Mouse (Mus musculus) forebrain, embryonic 14.5 days (tissue): ENCODE measurements around the gene Stac3. TPM values are rescaled to one million over a fixed set of nuclear protein-coding genes. Genes with fewer than 3 reads are reported as not detected.

Experiments
- ATAC-seq: fragments of 200-750 bp; cut with Nextera tagmentation; 2 replicates; pipeline ENCODE4 v1.8.0; 2017; ENCODE audit warnings: mild to moderate bottlenecking, moderate library complexity
- DNase-seq: peaks from one replicate; pipeline ENCODE4 v3.0.0-alpha.2; 2015; ENCODE audit warnings: low spot score
- H3K27ac ChIP-seq: fragments of 300-500 bp; sonication (generic); 2 replicates; pipeline ENCODE4 v1.5.1; 2014; ENCODE audit warnings: low read depth, mild to moderate bottlenecking, control low read depth, low read length, moderate library complexity
- H3K27me3 ChIP-seq: fragments of 300-500 bp; sonication (generic); replicated peaks from 2 replicates; pipeline ENCODE4 v1.6.1; 2014; ENCODE audit warnings: low read length, control low read depth, mixed read lengths; ENCODE audit not compliant: control insufficient read depth, insufficient read depth
- H3K36me3 ChIP-seq: fragments of 300-500 bp; sonication (generic); 2 replicates; pipeline ENCODE4 v1.6.1; 2014; ENCODE audit warnings: low read length, control low read depth; ENCODE audit not compliant: control insufficient read depth, insufficient read depth
- H3K4me1 ChIP-seq: fragments of 300-500 bp; sonication (generic); 2 replicates; pipeline ENCODE4 v1.6.1; 2014; ENCODE audit warnings: antibody characterized with exemption, low read length, control low read depth; ENCODE audit not compliant: control insufficient read depth, insufficient read depth
- H3K4me2 ChIP-seq: fragments of 300-500 bp; sonication (generic); 2 replicates; pipeline ENCODE4 v1.6.1; 2014; ENCODE audit warnings: mild to moderate bottlenecking, control low read depth, low read length
- H3K4me3 ChIP-seq: fragments of 300-500 bp; sonication (generic); 2 replicates; pipeline ENCODE4 v1.5.1; 2014; ENCODE audit warnings: low read depth, low read length, control low read depth
- H3K9ac ChIP-seq: fragments of 300-500 bp; sonication (generic); 2 replicates; pipeline ENCODE4 v1.6.1; 2014; ENCODE audit warnings: mild to moderate bottlenecking, low read length, control low read depth, moderate library complexity
- H3K9me3 ChIP-seq: fragments of 300-500 bp; sonication (generic); replicated peaks from 2 replicates; pipeline ENCODE4 v1.6.1; 2016; ENCODE audit warnings: low read length, control low read depth, mixed read lengths; ENCODE audit not compliant: control insufficient read depth
- WGBS: fragments of 180-500 bp; shearing (Covaris S2); extraction: QIAGEN DNeasy Blood & Tissue Kit; methylation state at CpG from one replicate; pipeline ENCODE4 v1.1.7; 2014; 5-methylcytosine and 5-hydroxymethylcytosine counted together
- polyA plus RNA-seq: library from polyadenylated mRNA; unstranded; fragments of >200 nt; fragmentation: Nextera tagmentation; extraction: Ambion mirVana; gene quantifications from 2 replicates; pipeline ENCODE4 v1.2.1, GENCODE M21; 2014

Gene Stac3
- polyA plus RNA-seq, 1 experiment from 2014 or later: 0.41 TPM

DNA sequence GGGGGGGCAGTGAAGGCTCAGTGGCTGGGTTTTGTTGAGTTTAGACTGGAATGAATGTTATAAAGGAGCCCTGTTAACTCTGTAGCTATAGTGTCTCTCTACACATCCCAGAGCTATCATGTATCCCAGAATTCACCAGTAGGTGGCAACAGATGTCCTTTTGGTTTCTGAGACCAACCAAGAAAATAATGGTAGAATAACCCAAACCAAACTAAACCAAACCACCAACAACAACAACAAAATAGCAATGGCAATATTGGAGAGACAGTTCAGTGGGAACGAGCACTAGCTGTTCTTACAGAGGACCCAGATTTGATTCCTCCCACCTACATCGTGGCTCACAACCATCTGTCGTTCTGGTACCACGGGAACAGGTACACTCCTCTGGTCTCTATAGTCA is 22.4 kb upstream of the Stac3 start:
- no peaks in the 10 kb centered on the region for H3K9me3 ChIP-seq
- no peak overlapping the region for H3K9ac ChIP-seq
- H3K4me3 ChIP-seq: no peak overlapping the region
- H3K27me3 ChIP-seq: no peaks in the 10 kb centered on the region
- no peak overlapping the region for H3K27ac ChIP-seq
- no peaks in the 10 kb centered on the region for H3K4me1 ChIP-seq
- peaks cover 58% of the 10 kb centered on the region for H3K36me3 ChIP-seq
- ATAC-seq: no peak
- DNase-seq: peak; percentile 73
- 93% methylated on average over 4 of the region's 4 CpGs for WGBS
- no peak overlapping the region for H3K4me2 ChIP-seq

DNA sequence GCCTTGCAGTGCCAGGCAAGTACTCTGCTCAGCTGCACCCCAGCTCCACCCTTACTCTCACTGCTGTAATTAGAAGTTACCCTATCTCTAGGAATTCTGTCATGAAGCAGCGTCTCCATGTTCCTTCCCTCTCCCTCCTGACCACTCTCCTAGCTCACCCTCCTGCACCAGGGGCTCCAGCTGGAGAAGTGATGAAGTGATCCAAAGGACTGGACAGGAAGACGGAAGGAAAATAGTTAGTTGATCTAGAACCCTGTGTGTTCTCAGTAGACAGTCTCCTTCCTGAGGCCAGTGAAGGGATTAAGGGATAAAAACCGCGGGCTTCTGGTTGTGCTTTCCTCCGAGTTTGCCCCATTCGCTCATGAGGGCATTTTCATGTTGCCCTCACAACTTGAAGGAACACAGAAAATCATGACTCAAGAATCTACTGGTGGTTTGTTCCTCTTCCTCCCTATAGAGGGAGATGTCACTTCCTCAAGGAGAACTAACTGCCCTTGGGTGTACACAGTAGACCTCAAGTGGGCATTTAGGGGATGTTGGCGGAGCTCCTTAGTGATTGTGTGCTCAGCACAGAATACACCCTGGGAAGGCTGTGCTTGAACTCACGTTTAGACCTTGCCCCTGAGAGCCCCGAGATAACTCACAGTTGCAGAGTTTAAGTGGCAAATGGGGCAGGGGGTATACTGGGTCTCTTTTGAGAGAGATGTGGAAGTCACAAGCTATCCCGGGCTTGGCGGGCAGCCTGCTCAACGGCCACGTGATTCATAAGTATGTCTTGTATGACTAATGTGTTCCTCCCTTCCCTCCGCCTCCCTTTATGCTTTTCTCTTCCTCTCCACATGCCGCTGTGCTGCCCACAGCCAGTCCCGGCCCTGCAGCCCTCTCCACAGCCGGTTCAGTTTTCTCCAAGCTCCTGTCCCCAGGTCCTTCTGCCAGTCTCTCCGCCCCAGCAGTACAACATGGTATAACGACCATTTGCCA is 20.4 kb upstream of the Stac3 start:
- H3K36me3 ChIP-seq: peaks cover 63% of the 10 kb centered on the region
- H3K27ac ChIP-seq: no peak overlapping the region
- no peak for DNase-seq

DNA sequence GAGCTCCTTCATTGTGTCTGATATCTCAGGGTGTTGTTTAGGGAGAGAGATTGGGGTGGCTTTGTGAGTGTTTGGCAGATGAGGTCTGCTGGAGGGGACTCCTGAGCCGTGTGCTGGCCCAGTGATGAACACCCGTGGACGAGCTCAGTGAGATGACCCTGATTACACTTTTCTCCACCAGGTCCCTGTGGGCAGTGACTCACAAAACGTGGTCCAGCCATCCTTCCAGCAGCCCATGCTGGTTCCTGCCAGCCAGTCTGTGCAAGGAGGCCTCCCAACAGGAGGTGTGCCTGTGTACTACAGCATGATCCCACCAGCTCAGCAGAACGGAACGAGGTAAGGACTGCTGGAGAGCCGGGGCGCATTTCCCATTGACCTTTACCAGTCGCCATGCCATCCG is 16.3 kb upstream of the Stac3 start:
- Histone ChIP-seq H3K9me3 (no peaks in the 10 kb centered on the region), H3K4me3 (no peak overlapping the region), H3K9ac (no peak overlapping the region), H3K4me1 (no peaks in the 10 kb centered on the region), H3K27me3 (no peaks in the 10 kb centered on the region), H3K27ac (no peak overlapping the region), H3K4me2 (no peak overlapping the region), H3K36me3 (peaks cover 75% of the 10 kb centered on the region)
- DNase-seq (no peak), ATAC-seq (no peak)
- WGBS: 92% methylated on average over 10 of the region's 10 CpGs

More for the DNA sequence above, 20.4 kb upstream of the Stac3 start:
- Histone ChIP-seq H3K4me3 (no peak overlapping the region), H3K9ac (no peak overlapping the region), H3K4me2 (no peak overlapping the region), H3K27me3 (no peaks in the 10 kb centered on the region), H3K4me1 (no peaks in the 10 kb centered on the region), H3K9me3 (no peaks in the 10 kb centered on the region)
- 86% methylated on average over 19 of the region's 19 CpGs for WGBS
- no peak for ATAC-seq

DNA sequence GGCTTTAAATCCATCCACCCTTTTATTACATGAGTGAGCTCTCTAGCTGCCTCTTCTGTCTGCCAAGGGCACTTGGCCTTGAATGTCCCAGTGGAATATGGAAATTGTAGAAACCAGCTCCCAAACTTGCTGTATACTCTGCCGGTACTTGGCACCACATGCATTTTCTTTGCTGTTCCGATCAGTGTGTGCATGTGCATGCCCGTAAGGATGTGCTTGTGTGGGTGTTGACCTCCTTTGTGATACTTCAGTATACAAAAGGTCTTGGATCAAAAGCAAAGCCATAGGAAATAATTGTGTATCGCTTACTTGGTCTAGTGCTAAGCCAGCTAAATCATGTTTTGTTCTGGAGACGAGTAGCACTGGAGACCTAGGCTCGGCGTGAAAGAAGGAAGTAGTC is 12.6 kb upstream of the Stac3 start:
- Histone ChIP-seq H3K27ac (no peak overlapping the region), H3K27me3 (no peaks in the 10 kb centered on the region), H3K9me3 (no peaks in the 10 kb centered on the region), H3K4me2 (no peak overlapping the region), H3K4me3 (no peak overlapping the region), H3K9ac (no peak overlapping the region), H3K36me3 (peaks cover 86% of the 10 kb centered on the region), H3K4me1 (no peaks in the 10 kb centered on the region)
- ATAC-seq (no peak), DNase-seq (no peak)
- 86% methylated on average over 7 of the region's 7 CpGs for WGBS

DNA sequence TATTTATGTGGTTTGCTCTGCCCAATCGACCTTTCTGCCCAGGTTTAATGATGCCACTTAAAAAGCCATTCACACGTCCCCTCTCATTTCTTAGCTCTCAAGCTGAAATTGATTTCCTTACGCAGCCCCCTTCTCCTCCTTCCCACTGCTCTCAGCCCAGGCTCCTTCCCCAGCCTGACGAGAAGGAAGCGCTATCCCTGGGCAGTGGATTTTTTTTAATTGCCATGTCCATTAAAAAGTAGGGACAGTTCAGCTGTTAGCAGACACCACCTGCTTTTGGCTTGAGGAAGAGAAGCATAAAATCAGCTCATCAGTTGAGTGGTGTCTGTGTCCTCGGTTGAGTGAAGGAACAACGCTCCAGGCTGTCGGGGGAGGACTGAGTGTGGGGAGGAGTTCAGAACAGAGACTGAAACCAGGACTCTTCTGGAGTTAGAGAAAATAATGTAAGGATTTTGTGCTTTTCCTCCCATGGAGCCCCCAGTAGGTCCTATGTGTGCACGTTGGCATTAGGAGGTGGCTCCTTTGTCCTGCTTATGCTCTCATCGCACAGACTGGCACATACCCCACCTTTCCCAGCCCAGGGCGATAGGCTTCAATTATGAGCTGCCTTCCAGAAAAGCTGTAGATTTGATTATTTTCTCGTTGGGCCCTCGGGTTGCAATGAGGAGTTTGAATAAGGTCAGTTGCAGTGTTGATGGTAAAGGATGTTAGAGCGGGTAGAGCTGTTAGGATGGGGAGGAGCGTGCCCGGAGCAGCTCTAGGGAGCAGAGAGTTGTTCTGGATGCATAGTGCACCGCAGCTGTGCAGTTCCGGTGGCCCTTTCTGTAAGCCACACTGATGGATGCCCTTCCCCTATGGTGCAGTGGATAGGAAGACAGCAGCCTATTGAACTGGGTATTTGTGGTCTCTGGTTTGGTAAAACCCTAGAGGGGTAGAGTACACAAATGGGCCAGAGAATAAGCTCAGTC is 11.0 kb upstream of the Stac3 start:
- 81% methylated on average over 18 of the region's 18 CpGs for WGBS
- no peak for ATAC-seq
- no peak for DNase-seq

DNA sequence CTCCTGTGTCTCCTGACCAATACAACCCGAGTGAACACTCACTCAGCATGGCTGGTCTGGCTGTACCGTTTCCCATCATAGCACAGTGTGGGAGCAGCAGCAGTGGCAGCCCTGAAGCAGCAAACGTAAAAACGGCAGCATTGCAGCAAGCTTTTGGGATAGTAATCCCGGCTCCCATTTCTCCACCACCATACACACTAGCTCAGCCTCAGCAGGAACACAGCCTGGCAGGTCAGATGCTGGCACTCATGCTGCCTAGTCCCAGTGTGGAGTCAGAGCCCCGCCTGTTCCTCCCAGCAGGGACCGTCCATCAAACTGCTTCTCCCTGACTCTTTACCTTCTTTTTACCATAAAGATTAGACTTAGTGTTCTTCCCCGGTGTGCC is 10.4 kb upstream of the Stac3 start:
- H3K36me3 ChIP-seq: peaks cover 85% of the 10 kb centered on the region
- 70% methylated on average over 8 of the region's 8 CpGs for WGBS
- H3K27me3 ChIP-seq: no peaks in the 10 kb centered on the region
- H3K27ac ChIP-seq: no peak overlapping the region
- DNase-seq: no peak
- H3K9ac ChIP-seq: no peak overlapping the region
- ATAC-seq: no peak
- H3K9me3 ChIP-seq: no peaks in the 10 kb centered on the region
- H3K4me3 ChIP-seq: no peak overlapping the region
- no peaks in the 10 kb centered on the region for H3K4me1 ChIP-seq
- no peak overlapping the region for H3K4me2 ChIP-seq

More for the DNA sequence above, 11.0 kb upstream of the Stac3 start:
- Histone ChIP-seq H3K9me3 (no peaks in the 10 kb centered on the region), H3K4me2 (no peak overlapping the region), H3K27me3 (no peaks in the 10 kb centered on the region), H3K36me3 (peaks cover 86% of the 10 kb centered on the region), H3K4me1 (no peaks in the 10 kb centered on the region), H3K9ac (peak overlapping the region; percentile 33; the same call in 1 of the 2 replicates), H3K4me3 (no peak overlapping the region), H3K27ac (no peak overlapping the region)

DNA sequence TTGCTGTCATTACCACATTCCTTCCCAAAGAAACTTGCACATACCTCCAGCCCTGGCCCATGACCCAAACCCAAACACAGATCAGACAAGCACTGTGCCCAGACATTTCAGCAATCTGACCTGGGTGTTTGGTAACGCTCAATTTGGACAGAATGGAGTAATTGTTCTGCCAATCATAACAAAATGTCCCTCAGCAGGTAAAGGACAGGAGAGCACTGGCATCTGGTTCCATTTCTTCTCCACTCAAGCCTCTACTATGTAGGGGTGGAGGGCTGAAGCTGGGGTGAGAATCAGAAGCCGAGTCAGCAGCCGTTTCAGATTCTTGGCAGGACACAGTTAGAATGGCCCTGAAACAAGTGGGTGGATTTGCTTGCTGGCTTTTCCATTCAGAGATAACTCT is 9.4 kb upstream of the Stac3 start:
- H3K9ac ChIP-seq: no peak overlapping the region
- no peak for ATAC-seq
- no peaks in the 10 kb centered on the region for H3K27me3 ChIP-seq
- no peak overlapping the region for H3K4me3 ChIP-seq
- H3K27ac ChIP-seq: no peak overlapping the region
- H3K4me1 ChIP-seq: no peaks in the 10 kb centered on the region
- WGBS: 82% methylated on average over 3 of the region's 3 CpGs
- peaks cover 88% of the 10 kb centered on the region for H3K36me3 ChIP-seq
- no peak for DNase-seq
- no peak overlapping the region for H3K4me2 ChIP-seq
- H3K9me3 ChIP-seq: no peaks in the 10 kb centered on the region

DNA sequence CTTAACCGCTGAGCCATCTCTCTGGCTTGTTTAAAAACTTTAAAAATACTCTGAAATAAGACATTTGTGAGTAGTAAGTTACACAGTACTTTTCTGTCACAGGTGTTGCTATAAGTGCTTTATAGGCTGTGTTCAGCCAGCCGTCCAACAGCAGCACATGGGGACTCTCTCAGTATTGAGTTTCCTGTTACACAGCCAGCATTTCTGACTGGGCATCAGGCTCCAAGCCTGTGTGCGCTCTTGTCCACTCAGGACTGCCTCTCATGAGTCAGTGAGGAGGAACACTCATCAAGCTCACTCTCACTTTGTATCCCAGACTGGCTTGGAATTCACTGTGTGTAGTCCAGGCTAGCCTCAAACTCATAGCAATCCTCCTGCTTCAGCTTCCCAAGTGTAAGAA is 5.3 kb upstream of the Stac3 start:
- Histone ChIP-seq H3K36me3 (peaks cover 67% of the 10 kb centered on the region), H3K4me3 (no peak overlapping the region), H3K27me3 (no peaks in the 10 kb centered on the region), H3K9ac (no peak overlapping the region), H3K27ac (no peak overlapping the region), H3K4me2 (no peak overlapping the region), H3K4me1 (no peaks in the 10 kb centered on the region), H3K9me3 (no peaks in the 10 kb centered on the region)
- no peak for ATAC-seq
- WGBS: 94% methylated on average over 3 of the region's 3 CpGs
- no peak for DNase-seq
